Comparison of ENCODE assay signal across 16 mouse cellular contexts in the genomic region with DNA sequence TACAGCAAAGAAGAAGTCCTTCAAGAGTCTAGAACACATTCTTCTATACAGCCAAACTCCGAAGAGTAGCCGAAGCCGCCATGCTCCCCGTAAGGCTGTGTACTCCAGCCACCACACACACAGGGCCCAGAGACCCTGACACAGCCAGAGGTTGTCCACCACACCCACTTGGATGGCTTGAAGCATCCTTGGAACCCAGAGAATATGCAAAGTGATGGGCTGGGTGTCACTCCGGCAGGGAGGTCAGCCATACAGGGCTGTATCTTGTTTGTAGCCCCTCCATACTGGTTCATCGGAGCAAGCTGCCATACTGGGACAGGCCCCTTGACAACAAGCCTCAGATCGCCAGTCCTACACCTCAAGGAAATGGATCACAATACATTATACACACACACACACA. TPM values are rescaled to one million over a fixed set of nuclear protein-coding genes. Genes with fewer than 3 reads are reported as not detected.
A peak's percentile ranks its signal among the peaks of the same experiment; 100 is the strongest.
DNase-seq lines count a peak whose midpoint lies in the region; ATAC-seq and TF ChIP-seq lines count a peak whose summit lies in the region.
"Had no signal": no experiment of that assay in that cellular context is flagged by ENCODE, and none has a peak within 500 bp of the region (broad histone marks: within the 10 kb centered on the region; RNA-seq: fewer than 3 reads in every experiment).

No protein-coding gene starts in this region.

- peaks cover 42% of the 10 kb centered on the region for H3K4me1 ChIP-seq in heart, embryonic 10.5 days
- no peaks in the 10 kb centered on the region; the same call in 1 of the 2 replicates for H3K4me1 ChIP-seq in kidney, adult 2 months (ENCODE audit: control insufficient read depth, insufficient read depth, low read length)
- H3K4me1 ChIP-seq in intestine, embryonic 16.5 days (ENCODE audit: control insufficient read depth, insufficient read depth, low read length): peaks cover 7% of the 10 kb centered on the region
- H3K4me1 ChIP-seq in midbrain, embryonic 13.5 days (replicated peaks): peaks cover 13% of the 10 kb centered on the region; the same call in 1 of the 2 replicates
- H3K4me1 ChIP-seq: midbrain, embryonic 12.5 days had no signal

- no peaks in the 10 kb centered on the region for H3K9me3 ChIP-seq in heart, embryonic 10.5 days
- H3K9me3 ChIP-seq in intestine, embryonic 16.5 days (ENCODE audit: control insufficient read depth, low read length): no peaks in the 10 kb centered on the region
- H3K9me3 ChIP-seq in midbrain, embryonic 13.5 days: no peaks in the 10 kb centered on the region
- H3K9me3 ChIP-seq: midbrain, embryonic 12.5 days; neural tube, embryonic 13.5 days had no signal

- H3K4me3 ChIP-seq in heart, embryonic 10.5 days: no peak overlapping the region
- no peak overlapping the region for H3K4me3 ChIP-seq in kidney, adult 2 months (ENCODE audit: insufficient read depth, low read depth, low read length)
- peak overlapping the region; percentile 6 for H3K4me3 ChIP-seq in C2C12 (ENCODE audit: insufficient read depth, poor library complexity, severe bottlenecking)
- H3K4me3 ChIP-seq in intestine, embryonic 16.5 days (ENCODE audit: low read length): no peak overlapping the region
- H3K4me3 ChIP-seq in midbrain, embryonic 13.5 days (replicated peaks): no peak overlapping the region
- H3K4me3 ChIP-seq: gastrocnemius, adult 2 months; midbrain, embryonic 12.5 days; neural tube, embryonic 13.5 days had no signal

- peaks cover 23% of the 10 kb centered on the region; the same call in 1 of the 2 replicates for H3K36me3 ChIP-seq in heart, embryonic 10.5 days
- no peaks in the 10 kb centered on the region for H3K36me3 ChIP-seq in kidney, adult 2 months (ENCODE audit: control insufficient read depth, insufficient read depth, low read length)
- H3K36me3 ChIP-seq in C2C12 (ENCODE audit: control insufficient read depth, insufficient read depth): peaks cover 62% of the 10 kb centered on the region
- 0 out of 2 replicates have a peak, but pooled peaks cover 2% of the 10 kb centered on the region for H3K36me3 ChIP-seq in intestine, embryonic 16.5 days (ENCODE audit: control insufficient read depth, insufficient read depth, low read length)
- no peaks in the 10 kb centered on the region for H3K36me3 ChIP-seq in midbrain, embryonic 13.5 days
- H3K36me3 ChIP-seq: midbrain, embryonic 12.5 days; neural tube, embryonic 13.5 days had no signal

- no peak for ATAC-seq in intestine, embryonic 16.5 days
- no peak for ATAC-seq in midbrain, embryonic 13.5 days

- peaks cover 91% of the 10 kb centered on the region for H3K79me2 ChIP-seq in C2C12 (ENCODE audit: control insufficient read depth, insufficient read depth)

- peak overlapping the region; percentile 71 for H3K27ac ChIP-seq in heart, embryonic 10.5 days
- peak overlapping the region; percentile 35; the same call in 1 of the 2 replicates for H3K27ac ChIP-seq in kidney, adult 2 months (ENCODE audit: insufficient read depth, low read depth, low read length)
- H3K27ac ChIP-seq in intestine, embryonic 16.5 days (ENCODE audit: low read length): peak overlapping the region; percentile 39; the same call in 1 of the 2 replicates
- no peak overlapping the region for H3K27ac ChIP-seq in midbrain, embryonic 13.5 days
- H3K27ac ChIP-seq: gastrocnemius, adult 2 months; macrophage; midbrain, embryonic 12.5 days; neural tube, embryonic 13.5 days had no signal

- WGBS in heart, embryonic 10.5 days: 95% methylated on average over 7 of the region's 7 CpGs
- WGBS in kidney, adult 2 months: 95% methylated on average over 7 of the region's 7 CpGs
- 95% methylated on average over 7 of the region's 7 CpGs for WGBS in intestine, embryonic 16.5 days
- 98% methylated on average over 7 of the region's 7 CpGs for WGBS in midbrain, embryonic 13.5 days

- no peak for TF ChIP-seq CTCF in kidney, adult 2 months (conservative IDR thresholded peaks at IDR 0.05; ENCODE audit: insufficient read depth, insufficient read length, low read depth, low read length)
- no peak for TF ChIP-seq CTCF in C2C12 (IDR thresholded peaks at IDR 0.05; ENCODE audit: control insufficient read depth, insufficient read depth, insufficient read length)

- peaks cover 49% of the 10 kb centered on the region for H3K79me3 ChIP-seq in C2C12 (ENCODE audit: low read depth)

- no peak overlapping the region for H3K4me2 ChIP-seq in intestine, embryonic 16.5 days (ENCODE audit: low read depth, low read length)
- H3K4me2 ChIP-seq in midbrain, embryonic 13.5 days (replicated peaks): no peak overlapping the region
- H3K4me2 ChIP-seq: midbrain, embryonic 12.5 days; neural tube, embryonic 13.5 days had no signal

- intact Hi-C loops in heart, postnatal 10 days (cut with DNase I): no loop called here
- intact Hi-C loops in gastrocnemius, postnatal 14 days (cut with DNase I; ENCODE audit: low total_unique reads): no loop called here

- no peak for DNase-seq in heart, embryonic 10.5 days (ENCODE audit: low spot score)
- no peak for DNase-seq in heart, postnatal 10 days
- no peak for DNase-seq in kidney, adult 2 months
- DNase-seq in kidney, adult 9 months: no peak
- no peak for DNase-seq in gastrocnemius, postnatal 14 days
- DNase-seq: adrenal gland, postnatal 36 days; cerebellum, adult 8-10 months; gastrocnemius, adult 2 months; lung, adult 18-20 months; right cerebral cortex, postnatal 25 days had no signal

- TF ChIP-seq POLR2A in kidney, adult 2 months (IDR thresholded peaks at IDR 0.05; ENCODE audit: low read depth, low read length): no peak

- no peak overlapping the region for H3ac ChIP-seq in C2C12 (ENCODE audit: control insufficient read depth, insufficient read length, low read depth)

- no peaks in the 10 kb centered on the region for H3K27me3 ChIP-seq in heart, embryonic 10.5 days (ENCODE audit: insufficient read depth, poor library complexity, severe bottlenecking)
- H3K27me3 ChIP-seq in kidney, adult 2 months (replicated peaks; ENCODE audit: control insufficient read depth, insufficient read depth, low read length): no peaks in the 10 kb centered on the region
- no peaks in the 10 kb centered on the region for H3K27me3 ChIP-seq in C2C12 (ENCODE audit: control insufficient read depth, insufficient read depth, insufficient read length)
- H3K27me3 ChIP-seq in intestine, embryonic 16.5 days (replicated peaks; ENCODE audit: control insufficient read depth, insufficient read depth, low read length): no peaks in the 10 kb centered on the region
- no peaks in the 10 kb centered on the region for H3K27me3 ChIP-seq in midbrain, embryonic 13.5 days
- H3K27me3 ChIP-seq: midbrain, embryonic 12.5 days; neural tube, embryonic 13.5 days had no signal

- no peak overlapping the region for H3K9ac ChIP-seq in intestine, embryonic 16.5 days (ENCODE audit: low read depth, low read length)
- no peak overlapping the region for H3K9ac ChIP-seq in midbrain, embryonic 13.5 days (replicated peaks)
- H3K9ac ChIP-seq: midbrain, embryonic 12.5 days; neural tube, embryonic 13.5 days had no signal

TF ChIP-seq in C2C12, 6 proteins besides CTCF, POLR2A, EP300 and RAD21:
- TF ChIP-seq USF1 (IDR thresholded peaks at IDR 0.05; ENCODE audit: low read depth): no peak
- TF ChIP-seq MAX (IDR thresholded peaks at IDR 0.05): no peak
- no peak for TF ChIP-seq MYOD1 (IDR thresholded peaks at IDR 0.05; ENCODE audit: control insufficient read depth, insufficient read length, low read depth)
- no peak for TF ChIP-seq CEBPB (IDR thresholded peaks at IDR 0.05; ENCODE audit: low read depth)
- no peak for TF ChIP-seq MYOG (IDR thresholded peaks at IDR 0.05; ENCODE audit: control insufficient read depth, extremely low read depth, insufficient read length)
- no peak for TF ChIP-seq FOSL1 (IDR thresholded peaks at IDR 0.05; ENCODE audit: insufficient read depth, low read length, poor library complexity, severe bottlenecking)

RNA-seq across cellular contexts. Expression of a gene that starts 37.4 kb away (rescaled TPM):
- polyA plus RNA-seq in heart, embryonic 10.5 days (2016; fragmentation: Nextera tagmentation; extraction: Ambion mirVana): 23.3 and 24.9 TPM in 2 replicates
- total RNA-seq in heart, postnatal 10 days (2021): 10 to 100 TPM; 22.5 to 23.5 TPM
- 4.0 TPM in 2 replicates for polyA plus RNA-seq in kidney, adult 2 months (2012; rRNA removed)
- polyA plus RNA-seq in C2C12 (2012; fragmentation: generic; extraction: Trizol): 34.6 TPM
- polyA plus RNA-seq in intestine, embryonic 16.5 days (2015; fragmentation: Nextera tagmentation; extraction: Ambion mirVana): 20.0 and 22.5 TPM in 2 replicates
- 1 to 10 TPM; 4.4 to 7.1 TPM for total RNA-seq in gastrocnemius, postnatal 14 days (2021)
- 26.5 and 26.9 TPM in 2 replicates for polyA plus RNA-seq in midbrain, embryonic 13.5 days (2015; fragmentation: Nextera tagmentation; extraction: Ambion mirVana)
